Mouse (Mus musculus) forebrain, embryonic 16.5 days (tissue): Measurements from ENCODE around the gene Slc35g3. TPM values are rescaled to one million over a fixed set of nuclear protein-coding genes. Genes with fewer than 3 reads are reported as not detected.

Experiments
- ATAC-seq: fragments of 200-750 bp; cut with Nextera tagmentation; 2 replicates; pipeline ENCODE4 v1.8.0; 2017; ENCODE audit warnings: mild to moderate bottlenecking, moderate library complexity
- H3K27ac ChIP-seq: fragments of 300-500 bp; sonication (generic); 2 replicates; pipeline ENCODE4 v1.5.1; 2014; ENCODE audit warnings: low read length, control low read depth
- H3K27me3 ChIP-seq: fragments of 300-500 bp; sonication (generic); replicated peaks from 2 replicates; pipeline ENCODE4 v1.6.1; 2014; ENCODE audit warnings: low read length; ENCODE audit not compliant: control insufficient read depth, insufficient read depth
- H3K36me3 ChIP-seq: fragments of 300-500 bp; sonication (generic); 2 replicates; pipeline ENCODE4 v1.6.1; 2014; ENCODE audit not compliant: control insufficient read depth, insufficient read depth
- H3K4me1 ChIP-seq: fragments of 300-500 bp; sonication (generic); replicated peaks from 2 replicates; pipeline ENCODE4 v1.6.1; 2014; ENCODE audit warnings: low read length; ENCODE audit not compliant: control insufficient read depth, insufficient read depth
- H3K4me2 ChIP-seq: fragments of 300-500 bp; sonication (generic); 2 replicates; pipeline ENCODE4 v1.6.1; 2014; ENCODE audit warnings: mild to moderate bottlenecking, low read length, control low read depth
- H3K4me3 ChIP-seq: fragments of 300-500 bp; sonication (generic); replicated peaks from 2 replicates; pipeline ENCODE4 v1.5.1; 2014; ENCODE audit warnings: mild to moderate bottlenecking, low read length, control low read depth
- H3K9ac ChIP-seq: fragments of 300-500 bp; sonication (generic); replicated peaks from 2 replicates; pipeline ENCODE4 v1.6.1; 2014; ENCODE audit warnings: low read depth, low read length, control low read depth
- H3K9me3 ChIP-seq: fragments of 300-500 bp; sonication (generic); 2 replicates; pipeline ENCODE4 v1.6.1; 2016; ENCODE audit warnings: low read length; ENCODE audit not compliant: control insufficient read depth
- WGBS: fragments of 180-500 bp; shearing (Covaris S2); extraction: QIAGEN DNeasy Blood & Tissue Kit; methylation state at CpG from one replicate; pipeline ENCODE4 v1.1.7; 2014; 5-methylcytosine and 5-hydroxymethylcytosine counted together
- polyA plus RNA-seq: library from polyadenylated mRNA; unstranded; fragments of >200 nt; fragmentation: Nextera tagmentation; extraction: Ambion mirVana; gene quantifications from 2 replicates; pipeline ENCODE4 v1.2.1, GENCODE M21; 2015

The Slc35g3 gene
- polyA plus RNA-seq, 1 experiment from 2014 or later = 0.18 TPM

GRCm38 (mm10) chr11:69712954-69713672, 48.7 kb downstream of the Slc35g3 start:
- Histone ChIP-seq H3K4me2 (no peak overlapping the region), H3K27me3 (no peaks in the 10 kb centered on the region), H3K4me3 (no peak overlapping the region), H3K4me1 (peaks cover 3% of the 10 kb centered on the region; the same call in 1 of the 2 replicates), H3K27ac (no peak overlapping the region), H3K9me3 (no peaks in the 10 kb centered on the region), H3K9ac (no peak overlapping the region), H3K36me3 (no peaks in the 10 kb centered on the region)
- no peak for ATAC-seq
- WGBS = 85% methylated on average over 20 of the region's 20 CpGs

- Histone ChIP-seq H3K36me3 (no peaks in the 10 kb centered on the region), H3K9me3 (no peaks in the 10 kb centered on the region), H3K4me2 (no peak overlapping the region), H3K27me3 (no peaks in the 10 kb centered on the region), H3K27ac (no peak overlapping the region), H3K4me1 (peaks cover 8% of the 10 kb centered on the region), H3K4me3 (no peak overlapping the region), H3K9ac (no peak overlapping the region)
- 83% methylated on average over 2 of the region's 2 CpGs for WGBS
- no peak for ATAC-seq
Observed at GRCm38 (mm10) chr11:69711082-69711481, 50.7 kb downstream of the Slc35g3 start.

GRCm38 (mm10) chr11:69710470-69710869, 51.3 kb downstream of the Slc35g3 start:
- Histone ChIP-seq H3K36me3 (no peaks in the 10 kb centered on the region), H3K9me3 (no peaks in the 10 kb centered on the region), H3K4me1 (peaks cover 8% of the 10 kb centered on the region), H3K27me3 (no peaks in the 10 kb centered on the region), H3K9ac (no peak overlapping the region), H3K4me3 (no peak overlapping the region), H3K27ac (no peak overlapping the region), H3K4me2 (no peak overlapping the region)
- 75% methylated on average over 3 of the region's 3 CpGs for WGBS
- no peak for ATAC-seq

Other genes with a start within 250 kb of the Slc35g3 start
- 3.5 and 3.7 TPM in 2 replicates for gene Dnah2, start 212.9 kb downstream of the Slc35g3 start, polyA plus RNA-seq
- gene Efnb3, start 201.8 kb downstream of the Slc35g3 start, polyA plus RNA-seq = 95.7 and 123 TPM in 2 replicates
- 27.3 and 28.6 TPM in 2 replicates for gene Wrap53, start 181.7 kb downstream of the Slc35g3 start, polyA plus RNA-seq
- gene Trp53, start 181.6 kb downstream of the Slc35g3 start, polyA plus RNA-seq = 103 and 109 TPM in 2 replicates
- gene Atp1b2, start 156.0 kb downstream of the Slc35g3 start, polyA plus RNA-seq = 30.2 and 33.8 TPM in 2 replicates
- not detected in 2 replicates for gene Shbg, start 144.1 kb downstream of the Slc35g3 start, polyA plus RNA-seq
- 17.3 and 23.8 TPM in 2 replicates for gene Sat2, start 139.9 kb downstream of the Slc35g3 start, polyA plus RNA-seq
- gene Fxr2, start 129.0 kb downstream of the Slc35g3 start, polyA plus RNA-seq = 37.1 and 47.7 TPM in 2 replicates
- not detected in 2 replicates for gene Sox15, start 106.7 kb downstream of the Slc35g3 start, polyA plus RNA-seq
- gene Mpdu1, start 99.3 kb downstream of the Slc35g3 start, polyA plus RNA-seq = 82.1 and 90.4 TPM in 2 replicates
- gene Cd68, start 95.8 kb downstream of the Slc35g3 start, polyA plus RNA-seq = 6.4 and 7.8 TPM in 2 replicates
- gene Eif4a1, start 89.5 kb downstream of the Slc35g3 start, polyA plus RNA-seq = 563 and 599 TPM in 2 replicates
- 97.0 and 115 TPM in 2 replicates for gene Senp3, start 79.9 kb downstream of the Slc35g3 start, polyA plus RNA-seq
- 0.34 and 0.46 TPM in 2 replicates for gene Tnfsf13, start 76.2 kb downstream of the Slc35g3 start, polyA plus RNA-seq
- gene Tnfsf12, start 66.1 kb downstream of the Slc35g3 start, polyA plus RNA-seq = 1.1 and 1.2 TPM in 2 replicates
- gene Tnfsfm13, start 65.9 kb downstream of the Slc35g3 start, polyA plus RNA-seq = 0.81 and 1.2 TPM in 2 replicates
- 16.4 and 18.1 TPM in 2 replicates for gene Polr2a, start 3.3 kb downstream of the Slc35g3 start, polyA plus RNA-seq
- gene Zbtb4, start 3.9 kb upstream of the Slc35g3 start, polyA plus RNA-seq = 3.3 and 3.6 TPM in 2 replicates
- 1.2 TPM in 2 replicates for gene Chrnb1, start 34.0 kb upstream of the Slc35g3 start, polyA plus RNA-seq
- 5.2 and 5.9 TPM in 2 replicates for gene Fgf11, start 39.9 kb upstream of the Slc35g3 start, polyA plus RNA-seq
- 0.45 and 0.77 TPM in 2 replicates for gene Tmem102, start 43.7 kb upstream of the Slc35g3 start, polyA plus RNA-seq
- gene Gm39566, start 53.3 kb upstream of the Slc35g3 start, polyA plus RNA-seq = not detected in 2 replicates
- gene Spem2, start 56.5 kb upstream of the Slc35g3 start, polyA plus RNA-seq = not detected in 2 replicates
- gene Spem1, start 60.2 kb upstream of the Slc35g3 start, polyA plus RNA-seq = 0.72 and 0.75 TPM in 2 replicates
- gene Nlgn2, start 75.8 kb upstream of the Slc35g3 start, polyA plus RNA-seq = 18.7 and 22.8 TPM in 2 replicates
- gene Tmem256, start 76.5 kb upstream of the Slc35g3 start, polyA plus RNA-seq = 254 and 272 TPM in 2 replicates
- gene Plscr3, start 84.4 kb upstream of the Slc35g3 start, polyA plus RNA-seq = 55.0 and 57.7 TPM in 2 replicates
- 0.29 and 0.39 TPM in 2 replicates for gene Tnk1, start 96.8 kb upstream of the Slc35g3 start, polyA plus RNA-seq
- gene Tmem95, start 116.0 kb upstream of the Slc35g3 start, polyA plus RNA-seq = not detected in 2 replicates
- gene Kctd11, start 119.4 kb upstream of the Slc35g3 start, polyA plus RNA-seq = 1.3 and 1.9 TPM in 2 replicates
- gene Acap1, start 133.6 kb upstream of the Slc35g3 start, polyA plus RNA-seq = 0.48 and 0.49 TPM in 2 replicates
- 16.4 and 18.5 TPM in 2 replicates for gene 2810408A11Rik, start 139.0 kb upstream of the Slc35g3 start, polyA plus RNA-seq
- 19.0 and 21.5 TPM in 2 replicates for gene Neurl4, start 139.1 kb upstream of the Slc35g3 start, polyA plus RNA-seq
- gene Gps2, start 151.9 kb upstream of the Slc35g3 start, polyA plus RNA-seq = 81.2 and 91.8 TPM in 2 replicates
- 1,142 and 1,181 TPM in 2 replicates for gene Eif5a, start 160.0 kb upstream of the Slc35g3 start, polyA plus RNA-seq
- gene Ybx2, start 173.8 kb upstream of the Slc35g3 start, polyA plus RNA-seq = 3.3 and 3.4 TPM in 2 replicates
- 6.6 and 6.7 TPM in 2 replicates for gene Slc2a4, start 186.2 kb upstream of the Slc35g3 start, polyA plus RNA-seq
- gene Cldn7, start 202.8 kb upstream of the Slc35g3 start, polyA plus RNA-seq = 0.84 TPM in 1 of 2 replicates, not detected in the other
- 19.0 and 24.6 TPM in 2 replicates for gene Ctdnep1, start 219.2 kb upstream of the Slc35g3 start, polyA plus RNA-seq
- gene Elp5, start 220.5 kb upstream of the Slc35g3 start, polyA plus RNA-seq = 166 and 167 TPM in 2 replicates
- 563 and 565 TPM in 2 replicates for gene Gabarap, start 229.2 kb upstream of the Slc35g3 start, polyA plus RNA-seq
- gene Phf23, start 233.8 kb upstream of the Slc35g3 start, polyA plus RNA-seq = 63.7 and 66.8 TPM in 2 replicates
- 34.6 and 34.7 TPM in 2 replicates for gene Dvl2, start 238.6 kb upstream of the Slc35g3 start, polyA plus RNA-seq